Mouse (Mus musculus): Measurements from ENCODE around the gene Cacnb1. TPM values are rescaled to one million over a fixed set of nuclear protein-coding genes. Genes with fewer than 3 reads are reported as not detected.
A peak's percentile ranks its signal among the peaks of the same experiment; 100 is the strongest.

Cacnb1 gene
- polyA plus RNA-seq, 1 experiment from 2014 or later, result 37.1 TPM

DNA sequence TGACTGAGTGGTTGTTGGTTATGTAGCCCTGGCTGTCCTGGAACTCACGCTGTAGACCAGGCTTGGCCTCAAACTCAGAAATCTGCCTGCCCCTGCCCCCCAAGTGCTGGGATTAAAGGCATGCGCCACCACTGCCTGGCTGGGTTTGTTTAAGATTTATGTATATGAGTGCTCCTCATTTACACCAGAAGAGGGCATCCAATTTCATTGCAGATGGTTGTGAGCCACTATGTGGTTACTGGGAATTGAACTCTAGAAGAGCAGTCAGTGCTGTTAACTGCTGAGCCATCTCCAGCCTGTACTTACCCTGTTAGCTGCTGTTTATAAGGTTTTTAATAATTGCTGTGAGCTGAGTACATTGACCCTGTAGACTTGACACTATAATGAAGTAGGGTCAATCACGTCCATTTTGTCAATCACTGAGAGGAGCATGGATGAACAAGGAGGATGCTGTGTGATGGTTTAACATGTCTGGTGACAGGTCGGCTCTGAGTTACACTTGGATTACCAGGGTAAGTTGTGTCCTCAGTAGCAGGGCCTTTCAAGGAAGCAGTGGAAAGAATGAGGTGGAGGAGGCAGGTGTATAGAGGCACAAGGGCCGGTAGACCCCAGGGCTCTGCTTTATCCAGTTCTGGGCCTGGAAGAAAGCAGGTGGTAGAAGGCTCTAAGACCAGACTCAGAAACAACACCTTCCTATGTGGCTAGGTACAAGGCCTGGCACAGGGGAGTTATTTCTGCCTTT lies 8.0 kb upstream of the Cacnb1 start:
- 49% methylated on average over 5 of the region's 5 CpGs for WGBS
- H3K27me3 ChIP-seq (ENCODE audit: control insufficient read depth, insufficient read depth, low read length), result no peaks in the 10 kb centered on the region
- H3K9me3 ChIP-seq (ENCODE audit: control insufficient read depth, low read length), result no peaks in the 10 kb centered on the region
- ATAC-seq (ENCODE audit: low read depth), result no peak
- no peak overlapping the region; the same call in 1 of the 2 replicates for H3K27ac ChIP-seq (ENCODE audit: low read depth, low read length)
- peaks cover 26% of the 10 kb centered on the region for H3K36me3 ChIP-seq (ENCODE audit: control insufficient read depth, insufficient read depth, low read length)
- H3K4me3 ChIP-seq (ENCODE audit: low read depth, low read length), result no peak overlapping the region
- no peak overlapping the region for H3K9ac ChIP-seq (replicated peaks; ENCODE audit: low read depth, low read length)
- peaks cover 20% of the 10 kb centered on the region for H3K4me1 ChIP-seq (ENCODE audit: control insufficient read depth, insufficient read depth, low read length)
- no peak overlapping the region for H3K4me2 ChIP-seq (ENCODE audit: low read depth, low read length)

DNA sequence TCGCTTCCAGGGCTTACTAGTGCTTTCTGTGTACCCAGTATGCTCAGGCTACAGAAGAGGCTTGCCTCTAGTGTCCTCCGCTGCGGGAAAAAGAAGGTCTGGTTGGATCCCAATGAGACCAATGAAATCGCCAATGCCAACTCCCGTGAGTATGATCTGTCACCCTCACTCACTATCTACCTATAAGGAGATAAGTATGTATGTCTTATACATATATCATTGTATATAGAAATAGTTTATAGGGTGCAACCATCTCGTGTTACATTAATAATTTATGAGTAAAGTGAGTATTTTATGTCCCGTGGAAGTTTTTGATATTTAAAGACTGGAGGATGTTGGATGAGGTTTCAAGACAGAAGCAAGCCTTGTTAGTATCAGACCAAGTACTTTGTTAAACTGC lies 5.0 kb upstream of the Cacnb1 start:
- H3K4me3 ChIP-seq (ENCODE audit: low read depth, low read length), result peak overlapping the region; percentile 99
- H3K36me3 ChIP-seq (ENCODE audit: control insufficient read depth, insufficient read depth, low read length), result peaks cover 26% of the 10 kb centered on the region
- WGBS, result 21% methylated on average over 7 of the region's 7 CpGs
- peak overlapping the region; percentile 99 for H3K9ac ChIP-seq (replicated peaks; ENCODE audit: low read depth, low read length)
- no peak for ATAC-seq (ENCODE audit: low read depth)
- H3K4me2 ChIP-seq (ENCODE audit: low read depth, low read length), result peak overlapping the region; percentile 98
- H3K27me3 ChIP-seq (ENCODE audit: control insufficient read depth, insufficient read depth, low read length), result no peaks in the 10 kb centered on the region
- H3K4me1 ChIP-seq (ENCODE audit: control insufficient read depth, insufficient read depth, low read length), result peaks cover 22% of the 10 kb centered on the region
- H3K9me3 ChIP-seq (ENCODE audit: control insufficient read depth, low read length), result no peaks in the 10 kb centered on the region
- H3K27ac ChIP-seq (ENCODE audit: low read depth, low read length), result no peak overlapping the region

DNA sequence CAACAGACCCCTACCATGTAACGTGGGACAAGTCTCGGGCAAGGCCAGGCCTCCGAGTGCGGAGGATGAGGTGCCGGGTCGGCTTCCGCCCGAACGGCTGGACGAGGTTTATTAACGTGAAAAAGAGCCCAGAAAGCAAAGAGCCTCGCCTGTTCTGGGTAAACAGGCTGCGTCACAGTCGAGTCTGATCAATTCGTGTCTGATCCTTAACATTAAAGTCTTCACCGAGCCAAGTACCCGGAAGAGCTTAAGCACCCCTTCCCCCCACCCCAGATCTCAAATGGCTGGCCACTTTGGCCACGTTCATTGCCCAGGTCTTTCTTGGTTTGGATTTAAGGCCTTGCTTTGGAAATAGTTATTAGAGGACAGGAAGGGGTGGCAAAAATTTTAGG lies 4.5 kb upstream of the Cacnb1 start:
- Histone ChIP-seq H3K4me3 (ENCODE audit: low read depth, low read length) (peak overlapping the region; percentile 99), H3K4me1 (ENCODE audit: control insufficient read depth, insufficient read depth, low read length) (peaks cover 22% of the 10 kb centered on the region), H3K9ac (replicated peaks; ENCODE audit: low read depth, low read length) (peak overlapping the region; percentile 99), H3K4me2 (ENCODE audit: low read depth, low read length) (peak overlapping the region; percentile 98), H3K9me3 (ENCODE audit: control insufficient read depth, low read length) (no peaks in the 10 kb centered on the region), H3K36me3 (ENCODE audit: control insufficient read depth, insufficient read depth, low read length) (peaks cover 26% of the 10 kb centered on the region), H3K27me3 (ENCODE audit: control insufficient read depth, insufficient read depth, low read length) (no peaks in the 10 kb centered on the region), H3K27ac (ENCODE audit: low read depth, low read length) (peak overlapping the region; percentile 88; the same call in 1 of the 2 replicates)
- no peak for ATAC-seq (ENCODE audit: low read depth)
- 1% methylated on average over 18 of the region's 18 CpGs for WGBS

DNA sequence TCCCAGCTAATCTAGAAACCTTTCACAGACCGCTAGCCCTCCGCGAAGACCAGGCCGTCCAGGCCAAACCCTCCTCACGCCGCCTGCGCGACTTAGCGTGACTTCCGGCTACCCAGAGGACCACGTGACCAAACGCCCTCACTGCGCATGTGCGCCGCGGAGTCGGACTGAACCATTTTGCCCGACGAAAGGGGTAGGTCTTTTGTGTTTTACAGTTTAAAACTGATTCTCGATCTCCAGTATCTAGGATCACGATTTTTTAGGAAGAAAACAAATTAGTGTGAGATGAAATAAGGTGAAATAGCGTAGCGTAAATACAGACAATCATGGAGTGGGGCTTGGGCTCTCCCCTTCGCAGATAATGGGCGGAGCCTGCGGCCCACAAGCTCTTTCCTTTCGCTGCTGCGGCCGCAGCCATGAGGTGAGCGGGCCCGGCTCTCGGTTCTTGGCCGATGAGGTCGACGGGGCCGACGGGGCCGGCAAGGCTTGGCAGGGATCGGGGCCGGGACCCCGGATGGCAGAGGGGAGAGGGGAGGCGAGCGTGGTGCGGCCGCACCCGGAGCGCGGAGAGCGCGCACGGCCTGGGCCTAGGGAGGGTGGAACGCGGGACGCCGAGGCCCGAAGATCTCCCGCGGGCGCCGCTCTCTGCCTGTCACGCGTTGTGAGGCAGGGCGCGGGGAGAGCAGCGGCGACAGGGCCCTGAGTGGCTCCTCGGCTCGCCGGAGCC lies 3.9 kb upstream of the Cacnb1 start, which contains the start of gene Rpl19:
TSS of gene Rpl19 (plus strand) at position 141 of the 727 bp plus-strand sequence.
- H3K9ac ChIP-seq (replicated peaks; ENCODE audit: low read depth, low read length), result peak within 1 kb of the TSS; percentile 99
- peaks cover 22% of the 10 kb centered on the region for H3K4me1 ChIP-seq (ENCODE audit: control insufficient read depth, insufficient read depth, low read length)
- H3K4me2 ChIP-seq (ENCODE audit: low read depth, low read length), result peak within 1 kb of the TSS; percentile 98
- peak within 1 kb of the TSS; percentile 88 for H3K27ac ChIP-seq (ENCODE audit: low read depth, low read length)
- no peaks in the 10 kb centered on the region for H3K27me3 ChIP-seq (ENCODE audit: control insufficient read depth, insufficient read depth, low read length)
- no peaks in the 10 kb centered on the region for H3K9me3 ChIP-seq (ENCODE audit: control insufficient read depth, low read length)
- H3K4me3 ChIP-seq (ENCODE audit: low read depth, low read length), result peak within 1 kb of the TSS; percentile 99
- peak; percentile 67 for ATAC-seq (ENCODE audit: low read depth)
- peaks cover 26% of the 10 kb centered on the region for H3K36me3 ChIP-seq (ENCODE audit: control insufficient read depth, insufficient read depth, low read length)
- WGBS, result under 1% methylated on average over 65 of the region's 69 CpGs

DNA sequence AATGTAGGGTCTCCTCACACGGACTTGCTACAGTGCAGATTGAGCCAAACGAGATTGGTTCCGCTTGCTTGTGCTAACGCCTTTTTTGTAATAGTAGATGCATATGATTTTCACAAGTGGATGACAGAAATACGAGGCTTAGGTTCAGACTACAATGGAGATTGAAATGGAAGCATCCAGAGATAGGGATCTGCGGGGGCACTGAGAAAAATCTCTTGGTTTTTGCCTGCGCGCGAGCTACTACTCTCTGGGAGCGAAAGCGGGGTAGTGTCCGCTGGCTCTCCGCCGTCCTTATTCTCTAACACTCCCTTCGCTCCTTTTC lies 3.4 kb upstream of the Cacnb1 start:
- H3K36me3 ChIP-seq (ENCODE audit: control insufficient read depth, insufficient read depth, low read length), result peaks cover 25% of the 10 kb centered on the region
- H3K4me3 ChIP-seq (ENCODE audit: low read depth, low read length), result peak overlapping the region; percentile 99
- ATAC-seq (ENCODE audit: low read depth), result no peak
- peak overlapping the region; percentile 98 for H3K4me2 ChIP-seq (ENCODE audit: low read depth, low read length)
- H3K4me1 ChIP-seq (ENCODE audit: control insufficient read depth, insufficient read depth, low read length), result peaks cover 26% of the 10 kb centered on the region
- H3K9me3 ChIP-seq (ENCODE audit: control insufficient read depth, low read length), result no peaks in the 10 kb centered on the region
- H3K27ac ChIP-seq (ENCODE audit: low read depth, low read length), result peak overlapping the region; percentile 88
- peak overlapping the region; percentile 99 for H3K9ac ChIP-seq (replicated peaks; ENCODE audit: low read depth, low read length)
- H3K27me3 ChIP-seq (ENCODE audit: control insufficient read depth, insufficient read depth, low read length), result no peaks in the 10 kb centered on the region
- WGBS, result 9% methylated on average over 15 of the region's 15 CpGs

DNA sequence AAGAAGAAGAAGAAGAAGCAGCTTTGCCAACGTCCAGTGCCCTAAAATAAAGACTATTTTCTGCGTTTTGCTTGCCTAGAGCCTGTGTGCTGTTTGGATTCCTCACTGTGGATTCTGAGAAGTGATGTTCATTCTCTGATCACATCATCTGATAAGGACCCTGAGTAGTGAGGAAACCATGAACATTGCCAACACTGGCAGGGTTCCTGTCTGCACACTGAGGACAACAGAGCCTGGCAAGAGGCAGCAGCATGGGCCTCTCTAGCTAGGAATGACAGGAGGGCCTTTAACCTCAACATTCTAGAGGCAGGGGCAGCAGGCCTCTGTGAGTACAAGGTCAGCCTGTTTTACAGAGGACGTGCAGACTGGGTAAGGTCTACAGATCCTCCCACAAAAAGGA lies 1.7 kb upstream of the Cacnb1 start:
- Histone ChIP-seq H3K9me3 (ENCODE audit: control insufficient read depth, low read length) (no peaks in the 10 kb centered on the region), H3K36me3 (ENCODE audit: control insufficient read depth, insufficient read depth, low read length) (peaks cover 10% of the 10 kb centered on the region), H3K4me3 (ENCODE audit: low read depth, low read length) (no peak overlapping the region), H3K27ac (ENCODE audit: low read depth, low read length) (no peak overlapping the region), H3K27me3 (ENCODE audit: control insufficient read depth, insufficient read depth, low read length) (no peaks in the 10 kb centered on the region), H3K4me1 (ENCODE audit: control insufficient read depth, insufficient read depth, low read length) (peaks cover 42% of the 10 kb centered on the region), H3K9ac (replicated peaks; ENCODE audit: low read depth, low read length) (no peak overlapping the region), H3K4me2 (ENCODE audit: low read depth, low read length) (no peak overlapping the region)
- WGBS, result 92% methylated on average over 3 of the region's 3 CpGs
- no peak for ATAC-seq (ENCODE audit: low read depth)

DNA sequence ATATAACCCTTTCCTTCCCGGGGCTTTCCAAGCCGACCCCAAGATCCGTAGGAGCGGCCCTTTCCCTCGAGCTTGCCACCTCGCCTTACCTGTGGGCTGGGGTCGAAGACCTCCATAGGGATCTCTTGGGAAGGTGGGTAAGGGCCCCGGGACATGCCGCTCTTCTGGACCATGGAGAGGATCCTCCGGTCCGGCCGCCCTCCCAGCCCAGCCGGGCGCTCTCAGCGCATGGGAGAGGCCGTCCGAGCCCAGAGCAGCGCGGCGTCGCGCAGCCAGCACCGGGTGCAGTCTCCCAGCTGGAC lies 630 bp downstream of the Cacnb1 start:
- Histone ChIP-seq H3K4me3 (ENCODE audit: low read depth, low read length) (peak overlapping the region; percentile 89), H3K27ac (ENCODE audit: low read depth, low read length) (peak overlapping the region; percentile 97), H3K4me2 (ENCODE audit: low read depth, low read length) (peak overlapping the region; percentile 61), H3K9ac (replicated peaks; ENCODE audit: low read depth, low read length) (peak overlapping the region; percentile 98), H3K4me1 (ENCODE audit: control insufficient read depth, insufficient read depth, low read length) (peaks cover 37% of the 10 kb centered on the region), H3K9me3 (ENCODE audit: control insufficient read depth, low read length) (no peaks in the 10 kb centered on the region), H3K36me3 (ENCODE audit: control insufficient read depth, insufficient read depth, low read length) (peaks cover 7% of the 10 kb centered on the region), H3K27me3 (ENCODE audit: control insufficient read depth, insufficient read depth, low read length) (no peaks in the 10 kb centered on the region)
- WGBS, result under 1% methylated on average over 23 of the region's 23 CpGs
- peak; percentile 19; the same call in 1 of the 2 replicates for ATAC-seq (ENCODE audit: low read depth)

DNA sequence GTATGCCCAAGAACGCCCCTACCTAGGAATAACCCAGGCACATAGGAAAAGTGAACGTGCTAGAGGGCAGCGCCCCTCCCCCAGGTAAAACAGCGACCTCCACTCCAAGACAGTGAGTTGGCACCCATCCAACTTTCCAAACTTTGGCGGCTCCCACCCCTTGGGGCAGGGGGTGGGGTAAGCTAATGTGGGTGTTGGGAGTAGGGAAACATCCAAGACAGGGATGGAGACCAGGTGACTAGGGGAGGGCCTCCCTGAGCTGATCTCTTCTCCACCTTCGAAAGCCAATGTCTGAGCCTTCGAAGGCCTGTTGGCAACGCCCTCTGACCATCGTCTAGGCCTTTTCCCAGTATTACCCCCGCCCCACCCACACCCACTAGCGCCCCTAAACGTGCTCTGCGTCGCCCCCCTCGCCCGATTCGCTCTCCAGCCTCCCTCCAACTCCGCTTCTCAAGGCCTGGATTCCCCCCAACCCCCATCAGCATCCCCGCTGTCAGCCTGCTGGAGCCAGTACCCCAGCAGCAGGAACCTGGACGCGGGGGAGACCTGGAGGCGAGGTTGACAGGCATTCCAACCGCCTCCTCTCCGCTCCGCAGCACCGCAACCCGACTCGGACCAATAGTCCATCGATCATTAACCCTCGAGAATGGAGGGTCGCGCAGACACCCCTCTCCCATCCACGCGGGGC lies 1.1 kb downstream of the Cacnb1 start:
- no peaks in the 10 kb centered on the region for H3K9me3 ChIP-seq (ENCODE audit: control insufficient read depth, low read length)
- H3K27me3 ChIP-seq (ENCODE audit: control insufficient read depth, insufficient read depth, low read length), result no peaks in the 10 kb centered on the region
- peaks cover 12% of the 10 kb centered on the region for H3K36me3 ChIP-seq (ENCODE audit: control insufficient read depth, insufficient read depth, low read length)
- WGBS, result 3% methylated on average over 32 of the region's 34 CpGs
- H3K4me1 ChIP-seq (ENCODE audit: control insufficient read depth, insufficient read depth, low read length), result peaks cover 37% of the 10 kb centered on the region
- peak overlapping the region; percentile 98 for H3K9ac ChIP-seq (replicated peaks; ENCODE audit: low read depth, low read length)
- H3K4me3 ChIP-seq (ENCODE audit: low read depth, low read length), result peak overlapping the region; percentile 89
- H3K4me2 ChIP-seq (ENCODE audit: low read depth, low read length), result peak overlapping the region; percentile 61
- H3K27ac ChIP-seq (ENCODE audit: low read depth, low read length), result peak overlapping the region; percentile 97
- peak; percentile 15; the same call in 1 of the 2 replicates for ATAC-seq (ENCODE audit: low read depth)

DNA sequence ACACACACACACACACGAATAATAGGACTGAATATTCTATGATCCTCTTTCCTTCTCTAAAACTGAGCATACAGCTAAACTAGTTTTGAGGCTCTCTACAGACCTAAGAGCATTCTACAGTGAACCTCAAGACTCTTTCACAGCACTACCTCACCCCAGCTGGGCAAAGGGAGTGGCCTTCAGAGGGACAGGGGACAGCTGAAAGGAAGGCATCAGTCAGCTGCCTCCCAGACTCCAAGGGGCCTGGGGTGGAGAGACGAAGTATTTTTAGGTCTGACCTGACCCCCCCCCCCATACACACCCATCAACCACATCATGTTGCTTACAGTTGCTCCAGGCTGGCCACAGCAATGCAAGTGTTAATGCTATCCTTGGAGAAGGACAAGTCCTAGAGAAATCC lies 1.7 kb downstream of the Cacnb1 start:
- Histone ChIP-seq H3K4me2 (ENCODE audit: low read depth, low read length) (peak overlapping the region; percentile 61), H3K9ac (replicated peaks; ENCODE audit: low read depth, low read length) (peak overlapping the region; percentile 98), H3K27me3 (ENCODE audit: control insufficient read depth, insufficient read depth, low read length) (no peaks in the 10 kb centered on the region), H3K9me3 (ENCODE audit: control insufficient read depth, low read length) (no peaks in the 10 kb centered on the region), H3K4me3 (ENCODE audit: low read depth, low read length) (peak overlapping the region; percentile 89), H3K27ac (ENCODE audit: low read depth, low read length) (no peak overlapping the region), H3K4me1 (ENCODE audit: control insufficient read depth, insufficient read depth, low read length) (peaks cover 37% of the 10 kb centered on the region), H3K36me3 (ENCODE audit: control insufficient read depth, insufficient read depth, low read length) (peaks cover 18% of the 10 kb centered on the region)
- ATAC-seq (ENCODE audit: low read depth), result no peak
- WGBS, result 66% methylated on average over 2 of the region's 2 CpGs

Measured in neural tube, embryonic 14.5 days (tissue).